Mouse (Mus musculus) frontal cortex, postnatal 25 days (tissue): Measurements from ENCODE around the gene Ciz1.
A peak's percentile ranks its signal among the peaks of the same experiment; 100 is the strongest.
"Not testable (repeated sequence)": the region's sequence is repeated elsewhere in the genome, so short reads cannot be mapped to it uniquely, and the experiment has no call there.

Source experiments
- DNase-seq, 2 experiments: peaks; one replicate each; pipeline ENCODE4 v3.0.0; 2022; ENCODE audit warnings: low spot score in 2 of 2

Gene Ciz1

GRCm38 (mm10) chr2:32347019-32347418 is 5.1 kb upstream of the Ciz1 start:
- DNase-seq, result no peak

GRCm38 (mm10) chr2:32348311-32348710 is 3.8 kb upstream of the Ciz1 start:
- DNase-seq, result no peak

- no peak for DNase-seq
Measured at GRCm38 (mm10) chr2:32349625-32350255, 2.4 kb upstream of the Ciz1 start.

GRCm38 (mm10) chr2:32350471-32351051 is 1.6 kb upstream of the Ciz1 start:
- no peak for DNase-seq

GRCm38 (mm10) chr2:32351471-32351961 is 611 bp upstream of the Ciz1 start:
- DNase-seq, result no peak

GRCm38 (mm10) chr2:32353007-32353542 is 948 bp downstream of the Ciz1 start, which contains the start of gene Dnm1:
Gene Dnm1, minus strand, starts transcription at chr2:32353338.
- DNase-seq, result peak; percentile 89 to 92

GRCm38 (mm10) chr2:32353836-32354235 is 1.7 kb downstream of the Ciz1 start:
- DNase-seq, result no peak

- DNase-seq, result no peak
Measured at GRCm38 (mm10) chr2:32354336-32354895, 2.3 kb downstream of the Ciz1 start.

- no peak for DNase-seq
Measured at GRCm38 (mm10) chr2:32356216-32356615, 4.1 kb downstream of the Ciz1 start.

- DNase-seq, result no peak
Measured at GRCm38 (mm10) chr2:32357710-32358109, 5.6 kb downstream of the Ciz1 start.

GRCm38 (mm10) chr2:32358381-32358780 is 6.3 kb downstream of the Ciz1 start:
- DNase-seq, result no peak

- peak in 1 of 2 experiments; percentile 61 for DNase-seq
Measured at GRCm38 (mm10) chr2:32360741-32361140, 8.6 kb downstream of the Ciz1 start.

- DNase-seq, result peak in 1 of 2 experiments; percentile 59
Measured at GRCm38 (mm10) chr2:32361437-32361836, 9.3 kb downstream of the Ciz1 start.

GRCm38 (mm10) chr2:32362274-32362673 is 10.1 kb downstream of the Ciz1 start:
- not testable (repeated sequence) for DNase-seq

GRCm38 (mm10) chr2:32362817-32363340 is 10.8 kb downstream of the Ciz1 start:
- peak; percentile 81 to 82 for DNase-seq

- DNase-seq, result no peak
Measured at GRCm38 (mm10) chr2:32363376-32364106, 11.4 kb downstream of the Ciz1 start.

GRCm38 (mm10) chr2:32364121-32364520 is 12.0 kb downstream of the Ciz1 start:
- DNase-seq, result no peak

- DNase-seq, result no peak
Measured at GRCm38 (mm10) chr2:32367315-32367714, 15.2 kb downstream of the Ciz1 start.

GRCm38 (mm10) chr2:32374191-32374590 is 22.1 kb downstream of the Ciz1 start:
- no peak for DNase-seq

GRCm38 (mm10) chr2:32375317-32375940 is 23.3 kb downstream of the Ciz1 start:
- no peak for DNase-seq

- no peak for DNase-seq
Measured at GRCm38 (mm10) chr2:32376963-32377362, 24.8 kb downstream of the Ciz1 start.
